Comparison of ENCODE assay signal across 18 mouse cellular contexts in the genomic region with DNA sequence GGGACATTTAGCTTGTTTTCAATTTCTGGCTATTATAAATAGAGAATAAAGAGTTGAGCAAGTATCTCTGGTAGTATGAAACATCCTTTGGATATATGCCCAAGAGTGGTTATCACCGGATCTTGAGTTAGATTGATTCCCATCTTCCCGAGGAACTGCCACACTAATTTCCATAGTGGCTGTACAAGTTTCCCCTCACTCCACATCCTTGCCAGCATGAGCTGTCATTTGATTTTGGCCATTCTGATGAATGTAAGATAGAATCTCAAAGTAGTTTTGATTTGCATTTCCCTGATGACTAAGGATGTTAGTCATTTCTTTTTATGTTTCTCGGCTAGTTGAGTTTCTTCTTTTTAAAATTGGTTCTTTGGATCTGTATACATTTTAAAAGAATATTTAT.
DNase-seq lines count a peak whose midpoint lies in the region; ATAC-seq lines count a peak whose summit lies in the region.
"Had no signal": no experiment of that assay in that cellular context is flagged by ENCODE, and none has a peak within 500 bp of the region (broad histone marks: within the 10 kb centered on the region; RNA-seq: fewer than 3 reads in every experiment).

No protein-coding gene starts in this region.

- H3K9ac ChIP-seq in kidney, embryonic 15.5 days = no peak overlapping the region
- H3K9ac ChIP-seq: embryonic facial prominence, embryonic 12.5 days had no signal

- H3K27ac ChIP-seq in kidney, embryonic 15.5 days = no peak overlapping the region
- H3K27ac ChIP-seq: embryonic facial prominence, embryonic 10.5 days; embryonic facial prominence, embryonic 12.5 days had no signal

- no peak overlapping the region for H3K4me3 ChIP-seq in kidney, embryonic 15.5 days (replicated peaks)
- H3K4me3 ChIP-seq: embryonic facial prominence, embryonic 10.5 days; embryonic facial prominence, embryonic 12.5 days had no signal

- no peaks in the 10 kb centered on the region for H3K9me3 ChIP-seq in kidney, embryonic 15.5 days (replicated peaks)
- H3K9me3 ChIP-seq: embryonic facial prominence, embryonic 10.5 days; embryonic facial prominence, embryonic 12.5 days had no signal

- no peak overlapping the region for H3K4me2 ChIP-seq in kidney, embryonic 15.5 days
- H3K4me2 ChIP-seq: embryonic facial prominence, embryonic 12.5 days had no signal

- no peaks in the 10 kb centered on the region for H3K27me3 ChIP-seq in kidney, embryonic 15.5 days
- H3K27me3 ChIP-seq: embryonic facial prominence, embryonic 12.5 days had no signal

- peak; percentile 3 for DNase-seq in kidney, postnatal 14 days
- DNase-seq in right cerebral cortex, postnatal 25 days = peak; percentile 22
- no peak for DNase-seq in right cerebral cortex, postnatal 10 days (ENCODE audit: low spot score in 2 of 2)
- peak; percentile 12 for DNase-seq in telencephalon, adult 2 months (ENCODE audit: low read depth, low spot score)
- DNase-seq in layer of hippocampus, adult 18-20 months (ENCODE audit: low spot score in 2 of 2) = no peak
- DNase-seq: adrenal gland, adult 2 months; adrenal gland, postnatal 10 days; adrenal gland, postnatal 25 days; cerebellum, adult 11-12 months; cerebellum, adult 2 months; cerebellum, adult 9-10 months; cerebellum, postnatal 10 days; cerebellum, postnatal 25 days had no signal

- 86% methylated on average over 3 of the region's 3 CpGs for WGBS in kidney, embryonic 15.5 days

- no peak for ATAC-seq in kidney, embryonic 15.5 days (replicated peaks; ENCODE audit: low FRiP score)
- ATAC-seq: forebrain, embryonic 14.5 days; forebrain, embryonic 16.5 days had no signal

- no peaks in the 10 kb centered on the region for H3K4me1 ChIP-seq in kidney, embryonic 15.5 days
- H3K4me1 ChIP-seq: embryonic facial prominence, embryonic 10.5 days; embryonic facial prominence, embryonic 12.5 days had no signal

- H3K36me3 ChIP-seq in kidney, embryonic 15.5 days = no peaks in the 10 kb centered on the region
- H3K36me3 ChIP-seq: embryonic facial prominence, embryonic 10.5 days; embryonic facial prominence, embryonic 12.5 days had no signal

Comparison
In these comparisons a context has a peak if more than half of its experiments do, and no peak if none do; other contexts are left out.
1. DNase-seq: peak in kidney, postnatal 14 days (single experiment), right cerebral cortex, postnatal 25 days (single experiment) and telencephalon, adult 2 months (single experiment); none in right cerebral cortex, postnatal 10 days (0 of 2) and layer of hippocampus, adult 18-20 months (0 of 2).